Mouse (Mus musculus) CH12.LX (cell line): ENCODE measurements at regions not wholly inside any gene's neighbourhood (a gene's known extent, or its start where the extent isn't known, plus 50 kb on each side); places are given as distances from the start of the nearest gene placed in this dataset.

Experiments used
- HCFC1 ChIP-seq: IDR thresholded peaks from 2 replicates; pipeline ENCODE4 v1.6.1; 2012; ENCODE audit warnings: low read depth, mild to moderate bottlenecking, inconsistent platforms, low read length, improper control_type of control experiment
- POLR2A ChIP-seq: IDR thresholded peaks from 2 replicates; pipeline ENCODE4 v1.6.1; 2011; ENCODE audit warnings: low read depth, mild to moderate bottlenecking, improper control_type of control experiment, low read length
- USF1 ChIP-seq: IDR thresholded peaks from 2 replicates; pipeline ENCODE4 v1.6.1; 2014; ENCODE audit warnings: low read depth, mild to moderate bottlenecking, inconsistent platforms, low read length, improper control_type of control experiment
- ZNF384 ChIP-seq: IDR thresholded peaks from 2 replicates; pipeline ENCODE4 v1.6.1; 2012; ENCODE audit warnings: low read depth, low read length, improper control_type of control experiment, inconsistent platforms

GRCm38 (mm10) chr13:10696181-10696977 lies 335.7 kb upstream of the Chrm3 start:
- TF ChIP-seq HCFC1 (no peak), POLR2A (no peak), ZNF384 (no peak), USF1 (no peak)
